Mouse (Mus musculus): ENCODE measurements around the gene Hsf5. TPM values are rescaled to one million over a fixed set of nuclear protein-coding genes. Genes with fewer than 3 reads are reported as not detected.
A peak's percentile ranks its signal among the peaks of the same experiment; 100 is the strongest.

The Hsf5 gene
- polyA plus RNA-seq, 1 experiment from 2014 or later: 0.27 TPM

DNA sequence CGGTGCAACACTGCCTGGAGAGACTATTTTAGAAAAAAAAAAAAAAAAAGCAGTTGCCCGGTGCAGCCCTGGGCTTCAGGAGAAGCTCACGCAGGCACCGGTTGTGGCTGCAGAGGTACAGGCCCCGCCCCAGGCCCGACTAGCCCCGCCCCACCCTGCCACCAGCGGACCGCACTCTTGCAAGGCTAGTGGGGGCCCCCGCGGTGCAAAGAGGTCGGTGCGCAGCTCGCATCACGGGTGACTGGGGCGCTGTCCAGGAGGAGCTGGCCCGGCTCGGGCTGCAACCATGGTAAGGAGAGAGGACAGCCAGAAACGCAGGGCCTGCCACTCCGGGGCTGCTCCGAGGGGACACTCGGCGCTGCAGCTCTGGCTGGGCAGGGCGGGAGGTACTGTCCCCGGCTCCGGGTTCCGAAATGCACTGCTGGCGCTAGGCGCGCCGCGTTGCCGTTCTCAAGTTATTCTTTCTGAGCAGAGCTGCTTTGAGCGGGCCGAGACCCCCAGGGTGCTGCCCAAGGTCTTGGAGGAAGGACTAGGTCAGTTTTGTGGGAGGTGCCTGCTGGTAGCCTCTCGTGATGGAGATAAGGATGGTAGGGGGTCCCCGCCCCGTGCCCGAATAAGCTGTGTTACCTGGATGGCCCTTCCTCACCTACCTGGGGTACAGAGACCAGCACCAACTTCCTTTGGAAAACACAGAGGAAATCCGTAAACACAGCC lies 38.6 kb upstream of the Hsf5 start:
- DNase-seq (ENCODE audit: low spot score): peak; percentile 77
- Histone ChIP-seq H3K36me3 (ENCODE audit: control insufficient read depth, insufficient read depth, low read length) (no peaks in the 10 kb centered on the region), H3K9me3 (ENCODE audit: control insufficient read depth, low read length) (no peaks in the 10 kb centered on the region), H3K4me1 (ENCODE audit: control insufficient read depth, insufficient read depth, low read length) (peaks cover 12% of the 10 kb centered on the region; the same call in 1 of the 2 replicates), H3K4me3 (ENCODE audit: low read depth, low read length) (peak overlapping the region; percentile 57), H3K4me2 (ENCODE audit: low read depth, severe bottlenecking) (peak overlapping the region; percentile 97), H3K27ac (replicated peaks; ENCODE audit: low read depth, low read length) (no peak overlapping the region), H3K27me3 (ENCODE audit: control insufficient read depth, insufficient read depth, low read length) (no peaks in the 10 kb centered on the region), H3K9ac (ENCODE audit: low read length) (peak overlapping the region; percentile 63)
- under 1% methylated on average over 40 of the region's 40 CpGs for WGBS
- ATAC-seq (ENCODE audit: insufficient number of reproducible peaks, low FRiP score, low TSS enrichment, low read depth): peak; percentile 66

DNA sequence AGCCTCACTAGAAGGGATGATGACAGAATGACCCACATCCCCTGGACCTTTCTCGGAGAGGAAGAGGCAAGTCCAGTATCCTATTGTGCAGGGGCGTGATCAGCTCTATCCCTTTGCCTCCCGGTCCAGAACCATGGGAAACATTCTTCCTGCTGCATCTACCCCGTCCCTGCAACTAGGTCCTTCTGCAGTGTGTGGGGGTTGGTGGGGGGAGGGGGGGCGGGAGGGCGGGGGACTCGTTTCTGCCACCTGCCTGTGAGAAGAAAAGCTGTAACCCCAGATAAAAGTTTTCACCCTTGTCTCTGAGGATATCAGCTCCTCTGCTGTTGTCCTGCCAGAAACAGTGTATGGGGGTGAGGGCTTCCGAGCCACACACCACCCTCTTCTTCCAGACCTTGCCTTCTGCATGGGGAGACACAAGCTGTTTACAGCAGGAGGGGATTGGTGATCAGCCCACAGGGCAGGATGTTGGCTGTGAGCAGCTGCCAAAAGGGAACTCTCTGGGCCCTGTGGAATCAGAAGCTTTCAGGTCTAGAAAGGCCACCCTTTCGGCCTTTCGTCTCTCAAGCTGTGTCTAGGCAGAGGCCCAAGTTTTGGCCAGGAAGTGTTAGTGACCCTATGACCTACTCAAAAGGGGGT lies 37.9 kb upstream of the Hsf5 start:
- no peak for DNase-seq (ENCODE audit: low spot score)
- WGBS: 21% methylated on average over 10 of the region's 10 CpGs
- H3K27ac ChIP-seq (replicated peaks; ENCODE audit: low read depth, low read length): no peak overlapping the region
- peak overlapping the region; percentile 57 for H3K4me3 ChIP-seq (ENCODE audit: low read depth, low read length)
- H3K9me3 ChIP-seq (ENCODE audit: control insufficient read depth, low read length): no peaks in the 10 kb centered on the region
- H3K27me3 ChIP-seq (ENCODE audit: control insufficient read depth, insufficient read depth, low read length): no peaks in the 10 kb centered on the region
- H3K4me1 ChIP-seq (ENCODE audit: control insufficient read depth, insufficient read depth, low read length): peaks cover 12% of the 10 kb centered on the region; the same call in 1 of the 2 replicates
- peak overlapping the region; percentile 97 for H3K4me2 ChIP-seq (ENCODE audit: low read depth, severe bottlenecking)
- 0 out of 2 replicates have a peak overlapping the region, but pooled peaks have one; percentile 63 for H3K9ac ChIP-seq (ENCODE audit: low read length)
- ATAC-seq (ENCODE audit: insufficient number of reproducible peaks, low FRiP score, low TSS enrichment, low read depth): peak; percentile 29; the same call in 1 of the 2 replicates
- H3K36me3 ChIP-seq (ENCODE audit: control insufficient read depth, insufficient read depth, low read length): no peaks in the 10 kb centered on the region

DNA sequence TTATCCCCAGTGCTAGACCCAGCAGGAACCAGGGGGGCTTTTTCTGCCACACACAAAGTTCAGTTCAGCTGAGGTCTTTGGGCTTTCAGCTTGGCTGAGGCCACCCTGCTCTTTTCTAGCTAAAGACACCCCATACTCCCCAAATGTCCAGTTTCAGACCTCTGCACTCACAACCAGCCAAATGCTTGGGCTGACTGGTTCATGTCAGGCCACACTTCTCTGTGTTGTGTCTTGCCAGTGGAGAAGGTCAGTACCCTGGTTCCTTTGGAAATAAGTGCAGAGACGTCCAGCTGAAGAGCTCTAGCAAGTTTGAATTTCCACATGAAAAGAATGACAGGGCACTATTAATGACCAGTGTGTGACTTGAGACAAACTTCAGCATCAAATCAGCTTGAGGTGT lies 37.3 kb upstream of the Hsf5 start:
- 54% methylated on average over 1 of the region's 1 CpGs for WGBS
- ATAC-seq (ENCODE audit: insufficient number of reproducible peaks, low FRiP score, low TSS enrichment, low read depth): no peak
- Histone ChIP-seq H3K36me3 (ENCODE audit: control insufficient read depth, insufficient read depth, low read length) (no peaks in the 10 kb centered on the region), H3K4me2 (ENCODE audit: low read depth, severe bottlenecking) (no peak overlapping the region), H3K4me3 (ENCODE audit: low read depth, low read length) (no peak overlapping the region), H3K27me3 (ENCODE audit: control insufficient read depth, insufficient read depth, low read length) (no peaks in the 10 kb centered on the region), H3K4me1 (ENCODE audit: control insufficient read depth, insufficient read depth, low read length) (peaks cover 12% of the 10 kb centered on the region; the same call in 1 of the 2 replicates), H3K27ac (replicated peaks; ENCODE audit: low read depth, low read length) (no peak overlapping the region), H3K9me3 (ENCODE audit: control insufficient read depth, low read length) (no peaks in the 10 kb centered on the region), H3K9ac (ENCODE audit: low read length) (no peak overlapping the region)
- no peak for DNase-seq (ENCODE audit: low spot score)

DNA sequence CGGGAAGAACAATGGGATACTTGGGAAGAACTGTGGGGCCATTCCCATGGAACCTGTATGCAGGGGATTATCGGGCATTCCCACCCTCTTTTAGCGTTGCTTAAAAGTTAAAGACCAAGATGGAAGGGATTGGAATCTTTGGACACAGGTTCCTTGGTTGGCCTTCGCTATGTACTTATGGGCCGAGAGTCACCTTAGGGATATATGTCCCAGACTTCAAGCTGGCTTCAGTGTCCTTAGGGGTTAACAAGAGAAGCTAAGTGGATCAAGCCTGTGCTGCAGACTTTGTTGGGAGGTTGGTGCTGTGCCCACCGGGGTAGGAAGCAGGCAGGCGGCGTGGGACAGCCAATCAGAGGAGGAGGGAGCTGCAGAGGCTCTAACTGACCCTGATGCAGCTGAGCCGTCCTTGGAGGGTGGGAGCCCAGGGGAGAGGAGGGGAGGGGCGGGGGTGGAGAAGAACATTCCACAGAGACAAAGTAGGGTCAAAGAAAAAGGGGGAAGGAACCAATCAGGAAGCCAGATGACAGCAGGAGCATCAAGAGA lies 36.4 kb upstream of the Hsf5 start:
- WGBS: 56% methylated on average over 10 of the region's 10 CpGs
- Histone ChIP-seq H3K4me1 (ENCODE audit: control insufficient read depth, insufficient read depth, low read length) (peaks cover 12% of the 10 kb centered on the region; the same call in 1 of the 2 replicates), H3K27ac (replicated peaks; ENCODE audit: low read depth, low read length) (no peak overlapping the region), H3K9ac (ENCODE audit: low read length) (no peak overlapping the region), H3K4me2 (ENCODE audit: low read depth, severe bottlenecking) (no peak overlapping the region), H3K36me3 (ENCODE audit: control insufficient read depth, insufficient read depth, low read length) (no peaks in the 10 kb centered on the region), H3K4me3 (ENCODE audit: low read depth, low read length) (no peak overlapping the region), H3K27me3 (ENCODE audit: control insufficient read depth, insufficient read depth, low read length) (no peaks in the 10 kb centered on the region), H3K9me3 (ENCODE audit: control insufficient read depth, low read length) (no peaks in the 10 kb centered on the region)
- ATAC-seq (ENCODE audit: insufficient number of reproducible peaks, low FRiP score, low TSS enrichment, low read depth) (no peak), DNase-seq (ENCODE audit: low spot score) (no peak)

DNA sequence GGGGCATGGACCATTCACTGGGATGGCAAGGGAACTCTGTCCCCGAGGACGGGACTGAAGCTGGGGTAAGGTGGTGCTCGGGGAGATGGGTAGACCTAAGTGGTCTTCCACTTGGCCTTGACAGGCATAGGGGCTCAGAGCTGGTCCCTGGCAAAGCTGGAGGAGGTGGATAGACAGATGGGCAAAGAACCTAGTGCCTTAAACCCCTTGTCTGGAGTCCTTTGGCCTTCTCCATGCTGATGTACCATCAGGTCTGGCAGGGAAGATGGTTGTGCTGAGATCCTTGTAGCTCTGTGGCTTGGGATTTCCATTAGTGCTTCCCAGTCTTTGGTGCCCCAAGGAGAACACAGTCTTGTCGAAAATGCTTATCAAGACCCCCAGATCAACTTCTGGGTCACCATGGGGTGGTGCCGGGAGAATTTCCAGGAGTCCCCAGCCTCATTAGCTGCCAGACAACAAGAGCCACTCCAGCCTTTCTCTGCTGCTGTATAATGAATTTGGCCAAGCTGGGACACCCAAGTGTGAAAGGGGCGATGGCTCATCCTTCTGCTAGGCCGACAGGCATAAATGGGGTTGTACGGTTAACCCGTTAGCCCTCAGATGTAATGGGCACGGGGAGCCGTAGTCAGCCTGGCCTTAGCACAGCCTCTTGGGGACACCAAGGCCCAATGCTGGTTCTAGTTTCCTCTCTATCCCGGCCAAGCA lies 35.7 kb upstream of the Hsf5 start:
- H3K9ac ChIP-seq (ENCODE audit: low read length): no peak overlapping the region
- WGBS: 88% methylated on average over 12 of the region's 12 CpGs
- H3K4me3 ChIP-seq (ENCODE audit: low read depth, low read length): no peak overlapping the region
- no peak overlapping the region for H3K4me2 ChIP-seq (ENCODE audit: low read depth, severe bottlenecking)
- no peaks in the 10 kb centered on the region for H3K9me3 ChIP-seq (ENCODE audit: control insufficient read depth, low read length)
- H3K27ac ChIP-seq (replicated peaks; ENCODE audit: low read depth, low read length): no peak overlapping the region
- no peaks in the 10 kb centered on the region for H3K36me3 ChIP-seq (ENCODE audit: control insufficient read depth, insufficient read depth, low read length)
- ATAC-seq (ENCODE audit: insufficient number of reproducible peaks, low FRiP score, low TSS enrichment, low read depth) (no peak), DNase-seq (ENCODE audit: low spot score) (no peak)
- no peaks in the 10 kb centered on the region for H3K27me3 ChIP-seq (ENCODE audit: control insufficient read depth, insufficient read depth, low read length)
- peaks cover 12% of the 10 kb centered on the region; the same call in 1 of the 2 replicates for H3K4me1 ChIP-seq (ENCODE audit: control insufficient read depth, insufficient read depth, low read length)

DNA sequence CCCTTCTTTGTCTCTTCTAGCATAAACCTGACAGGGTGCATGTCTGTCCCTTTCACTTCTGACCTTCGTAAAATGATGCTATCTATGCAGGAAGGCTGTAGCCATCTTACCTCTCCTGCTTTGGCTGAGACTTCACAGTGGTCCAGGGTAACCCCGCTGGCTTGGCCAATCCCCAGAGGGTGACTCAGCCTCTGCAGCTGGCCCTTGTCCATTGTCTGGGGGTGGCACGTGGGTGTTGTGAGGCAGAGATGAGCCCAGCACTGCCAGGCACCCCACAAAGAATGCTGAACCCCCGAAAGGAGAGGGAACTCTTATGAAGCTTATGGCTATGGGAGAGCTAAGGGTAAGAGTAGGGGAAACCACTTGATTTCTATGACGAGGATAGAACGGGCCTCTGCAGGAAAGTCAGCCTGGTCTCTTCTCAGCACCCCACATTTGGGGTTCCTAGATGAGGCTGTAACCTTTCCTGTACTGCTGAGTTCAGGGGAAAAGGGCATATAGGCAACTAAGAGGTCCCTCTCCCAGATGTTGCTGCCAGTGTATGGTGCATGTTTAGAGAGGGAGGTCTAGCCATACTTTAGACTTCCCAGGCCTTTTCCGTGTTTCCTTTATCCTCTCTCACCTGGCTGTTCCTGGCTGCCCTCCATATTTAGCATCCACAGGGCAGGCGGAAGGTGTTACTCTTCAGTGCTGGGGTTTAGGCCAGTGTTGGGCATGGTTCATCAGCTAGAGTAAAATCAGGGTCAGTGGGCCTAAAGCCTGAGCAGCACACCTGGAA lies 34.8 kb upstream of the Hsf5 start:
- H3K4me1 ChIP-seq (ENCODE audit: control insufficient read depth, insufficient read depth, low read length): peaks cover 12% of the 10 kb centered on the region; the same call in 1 of the 2 replicates
- WGBS: 83% methylated on average over 8 of the region's 8 CpGs
- no peak overlapping the region for H3K4me3 ChIP-seq (ENCODE audit: low read depth, low read length)
- H3K36me3 ChIP-seq (ENCODE audit: control insufficient read depth, insufficient read depth, low read length): no peaks in the 10 kb centered on the region
- no peak overlapping the region for H3K27ac ChIP-seq (replicated peaks; ENCODE audit: low read depth, low read length)
- no peak overlapping the region for H3K9ac ChIP-seq (ENCODE audit: low read length)
- no peak overlapping the region for H3K4me2 ChIP-seq (ENCODE audit: low read depth, severe bottlenecking)
- ATAC-seq (ENCODE audit: insufficient number of reproducible peaks, low FRiP score, low TSS enrichment, low read depth) (no peak), DNase-seq (ENCODE audit: low spot score) (no peak)
- no peaks in the 10 kb centered on the region for H3K9me3 ChIP-seq (ENCODE audit: control insufficient read depth, low read length)
- no peaks in the 10 kb centered on the region for H3K27me3 ChIP-seq (ENCODE audit: control insufficient read depth, insufficient read depth, low read length)

DNA sequence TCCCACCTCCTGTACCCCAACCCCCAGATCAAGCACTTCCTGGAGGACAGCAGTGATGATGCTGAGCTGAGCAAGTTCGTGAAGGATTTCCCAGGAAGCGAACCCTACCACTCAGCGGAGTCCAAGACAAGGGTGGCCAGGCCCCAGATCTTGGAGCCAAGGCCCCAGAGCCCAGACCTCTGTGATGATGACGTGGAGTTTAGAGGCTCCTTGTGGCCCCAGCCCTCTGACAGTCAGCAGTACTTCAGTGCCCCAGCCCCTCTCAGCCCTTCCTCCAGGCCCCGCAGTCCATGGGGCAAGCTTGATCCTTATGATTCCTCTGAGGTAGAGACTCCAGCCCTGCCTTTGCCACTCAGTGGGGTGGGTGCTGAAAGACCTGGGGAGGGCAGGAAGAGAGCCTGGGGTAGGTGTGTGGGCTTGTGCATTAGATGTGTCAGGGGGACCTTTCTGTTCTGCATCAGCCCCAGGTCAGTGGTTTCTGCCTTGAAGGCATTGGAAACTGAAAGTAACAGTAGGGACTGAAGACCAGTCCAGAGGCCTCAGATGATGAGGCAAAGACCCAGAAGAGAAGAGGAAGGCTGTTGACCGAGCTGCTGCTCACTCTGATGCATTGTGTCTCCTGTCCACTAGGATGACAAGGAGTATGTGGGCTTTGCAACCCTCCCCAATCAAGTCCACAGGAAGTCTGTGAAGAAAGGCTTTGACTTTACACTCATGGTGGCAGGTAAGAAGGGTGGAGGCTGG lies 33.5 kb upstream of the Hsf5 start:
- no peaks in the 10 kb centered on the region for H3K36me3 ChIP-seq (ENCODE audit: control insufficient read depth, insufficient read depth, low read length)
- WGBS: 86% methylated on average over 6 of the region's 6 CpGs
- H3K4me3 ChIP-seq (ENCODE audit: low read depth, low read length): no peak overlapping the region
- H3K27ac ChIP-seq (replicated peaks; ENCODE audit: low read depth, low read length): no peak overlapping the region
- H3K9me3 ChIP-seq (ENCODE audit: control insufficient read depth, low read length): no peaks in the 10 kb centered on the region
- no peak overlapping the region for H3K9ac ChIP-seq (ENCODE audit: low read length)
- ATAC-seq (ENCODE audit: insufficient number of reproducible peaks, low FRiP score, low TSS enrichment, low read depth): no peak
- no peak for DNase-seq (ENCODE audit: low spot score)
- no peak overlapping the region for H3K4me2 ChIP-seq (ENCODE audit: low read depth, severe bottlenecking)
- H3K27me3 ChIP-seq (ENCODE audit: control insufficient read depth, insufficient read depth, low read length): no peaks in the 10 kb centered on the region
- 0 out of 2 replicates have a peak, but pooled peaks cover 2% of the 10 kb centered on the region for H3K4me1 ChIP-seq (ENCODE audit: control insufficient read depth, insufficient read depth, low read length)

All from limb, embryonic 11.5 days (tissue).